Mouse (Mus musculus): ENCODE data around the gene Wdpcp.
A peak's percentile ranks its signal among the peaks of the same experiment; 100 is the strongest.

The Wdpcp gene

DNA sequence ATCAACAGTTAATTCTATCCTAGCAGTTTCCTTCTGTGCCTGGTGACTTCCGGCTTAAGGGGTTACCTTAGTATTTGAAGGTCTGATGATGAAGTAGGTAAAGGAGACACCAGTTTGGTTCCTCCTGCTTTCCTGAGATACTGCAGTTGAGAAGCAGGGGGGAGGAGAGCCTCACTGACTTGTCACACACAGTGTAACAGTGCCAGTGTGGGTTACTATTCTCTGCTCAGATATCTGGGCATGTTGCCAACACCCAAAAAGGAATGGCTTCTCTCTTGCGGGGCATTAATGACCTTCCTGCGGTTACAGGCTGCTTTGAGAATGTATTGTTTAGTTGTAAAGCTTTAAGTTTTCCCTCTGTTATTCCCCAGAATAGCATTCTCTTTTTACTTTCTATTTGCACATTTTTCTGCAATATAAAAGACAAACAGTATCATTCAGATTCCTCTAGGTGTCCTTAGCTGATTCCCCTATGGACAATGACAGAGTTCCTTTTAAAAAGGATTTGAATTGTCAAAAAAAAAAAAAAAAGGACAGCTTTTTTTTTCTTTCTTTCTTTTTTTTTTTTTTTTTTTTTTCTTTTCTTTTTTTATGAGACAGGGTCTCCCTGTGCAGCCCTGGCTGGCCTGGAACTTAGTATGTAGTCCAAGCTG is 2.5 kb upstream of the Wdpcp start:
- peak; percentile 49 for DNase-seq

DNA sequence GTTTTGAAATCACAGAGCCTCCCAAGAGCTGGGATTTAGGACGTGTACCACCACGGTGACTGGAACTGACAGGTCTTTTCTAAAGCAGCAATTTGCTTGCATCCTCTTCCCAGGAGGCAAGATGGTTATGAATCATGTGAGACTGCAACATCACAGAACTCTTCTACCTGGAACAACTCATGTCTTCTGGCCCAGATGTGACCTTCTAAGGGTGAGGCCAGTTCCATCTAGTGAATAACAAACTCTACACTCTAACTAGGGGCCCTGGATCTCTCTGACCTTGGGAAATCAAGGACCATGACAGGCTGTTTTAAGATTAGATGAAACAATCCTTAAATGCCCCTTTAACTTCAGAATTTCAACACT is 1.9 kb upstream of the Wdpcp start:
- DNase-seq, result no peak

DNA sequence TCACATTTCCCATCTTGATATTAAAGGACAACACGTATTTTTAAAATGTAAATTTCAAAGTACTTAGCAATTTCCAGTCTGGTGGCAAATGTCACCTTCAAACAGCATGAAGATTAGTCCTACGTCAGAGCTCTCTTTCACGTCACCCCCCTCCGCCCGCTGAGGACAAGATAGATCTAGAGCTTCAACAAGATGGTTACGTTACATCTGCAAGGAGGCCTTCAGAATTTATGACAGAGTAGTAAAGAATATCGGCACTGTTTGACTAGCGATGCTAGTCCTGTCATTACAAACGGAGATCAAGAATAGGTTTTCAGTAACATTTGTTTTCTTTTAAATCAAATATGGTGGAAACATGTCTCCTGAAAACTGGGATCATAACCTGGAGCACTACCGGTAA is 1.1 kb upstream of the Wdpcp start:
- peak; percentile 45 for DNase-seq

DNA sequence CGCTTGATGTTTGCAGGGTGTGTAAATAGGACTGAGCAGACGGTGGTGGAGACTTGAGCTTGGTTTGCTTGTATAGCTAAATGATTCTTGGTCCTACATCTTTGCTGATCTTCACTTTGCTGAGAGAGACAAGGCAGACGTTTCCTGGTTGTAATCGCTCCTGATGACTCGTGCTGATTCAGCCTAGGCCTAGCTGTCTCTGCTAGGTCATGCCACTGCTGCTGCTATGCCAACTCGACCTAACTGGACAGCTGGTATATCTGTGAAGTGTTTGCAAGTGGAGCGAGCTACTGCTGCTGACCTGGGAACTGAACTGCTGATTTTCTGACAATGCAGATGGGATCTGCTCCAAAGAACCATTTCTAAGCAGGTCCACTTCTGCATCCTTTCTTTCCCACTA is 9.4 kb downstream of the Wdpcp start:
- DNase-seq, result no peak

- DNase-seq, result no peak
Measured at GRCm38 (mm10) chr11:21583286-21583685, 11.3 kb downstream of the Wdpcp start.

- DNase-seq, result no peak
Measured at GRCm38 (mm10) chr11:21602497-21602896, 30.5 kb downstream of the Wdpcp start.

DNA sequence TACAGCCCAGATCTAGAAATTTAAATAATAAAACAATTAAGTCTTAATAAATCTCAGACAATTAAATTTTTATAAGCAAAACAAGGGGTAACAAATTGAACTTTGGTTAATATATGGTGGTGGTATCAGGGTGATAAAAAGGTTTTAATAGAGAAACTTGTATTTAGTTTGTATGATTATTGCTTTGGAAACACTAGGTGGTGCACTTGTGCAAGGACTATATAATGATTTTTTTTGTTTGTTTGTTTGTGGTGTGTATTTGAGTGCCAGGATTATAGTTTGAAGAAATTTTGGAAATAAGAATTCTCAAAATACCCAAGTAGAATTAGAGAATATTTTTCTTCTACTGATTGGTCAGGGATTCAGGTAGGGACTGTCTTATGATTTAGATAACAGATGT is 43.9 kb downstream of the Wdpcp start:
- DNase-seq, result no peak

DNA sequence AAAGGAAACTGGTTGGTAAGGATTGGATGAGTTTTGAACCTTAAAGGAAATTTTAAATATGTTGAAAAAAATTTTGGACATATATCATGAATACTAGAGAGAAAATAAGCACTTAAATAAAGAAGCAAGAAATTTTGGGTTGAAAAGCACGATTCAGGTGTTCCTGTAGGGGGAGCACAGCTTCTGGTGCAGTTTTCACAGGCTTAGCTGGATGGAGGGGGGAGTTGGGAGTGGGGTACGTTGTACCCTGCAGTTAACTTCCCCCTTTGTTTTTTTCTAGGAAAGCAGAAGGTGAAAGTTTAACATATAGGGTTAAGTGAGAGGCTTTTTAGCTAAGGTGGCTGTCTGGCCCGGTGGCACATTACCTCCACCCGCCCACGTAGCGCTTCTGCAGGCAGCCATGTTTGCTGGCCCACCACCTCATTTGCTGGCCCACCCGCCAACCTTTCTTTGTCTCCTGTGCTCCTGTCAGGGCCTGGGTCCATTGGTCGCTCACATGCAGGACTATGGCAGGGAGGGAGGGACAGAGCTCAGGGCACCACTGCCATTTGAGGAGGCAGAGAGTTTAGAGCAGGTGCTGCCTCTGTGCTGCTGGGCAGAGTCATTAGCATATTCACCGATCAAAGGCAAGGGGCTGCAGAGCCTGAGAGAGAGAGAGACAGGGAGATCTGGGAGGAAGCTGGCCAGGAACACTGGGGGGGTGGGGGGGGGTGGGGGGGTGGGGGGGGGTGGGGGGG is 62.3 kb downstream of the Wdpcp start:
- no peak for DNase-seq

DNA sequence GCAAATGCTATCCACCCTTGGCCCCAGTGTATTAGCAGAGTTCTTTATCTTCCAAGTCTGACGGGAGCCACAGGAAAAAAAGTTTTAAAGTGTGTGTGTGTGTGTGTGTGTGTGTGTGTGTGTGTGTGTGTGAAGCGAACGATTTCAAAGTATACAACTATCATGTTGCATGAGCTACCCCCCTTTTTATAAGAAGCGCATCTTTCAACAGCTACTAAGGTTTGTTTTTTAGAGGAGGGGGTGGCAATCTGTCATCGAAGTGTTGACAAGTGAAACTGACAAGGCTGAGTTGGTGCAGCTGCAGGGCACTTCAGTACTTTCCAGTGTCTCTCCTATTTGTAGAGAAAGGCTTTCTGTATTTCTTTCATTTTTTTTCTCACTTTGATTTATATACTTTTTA is 66.3 kb downstream of the Wdpcp start:
- DNase-seq, result no peak

- DNase-seq, result peak; percentile 38
Measured at GRCm38 (mm10) chr11:21639534-21639933, 67.5 kb downstream of the Wdpcp start.

DNA sequence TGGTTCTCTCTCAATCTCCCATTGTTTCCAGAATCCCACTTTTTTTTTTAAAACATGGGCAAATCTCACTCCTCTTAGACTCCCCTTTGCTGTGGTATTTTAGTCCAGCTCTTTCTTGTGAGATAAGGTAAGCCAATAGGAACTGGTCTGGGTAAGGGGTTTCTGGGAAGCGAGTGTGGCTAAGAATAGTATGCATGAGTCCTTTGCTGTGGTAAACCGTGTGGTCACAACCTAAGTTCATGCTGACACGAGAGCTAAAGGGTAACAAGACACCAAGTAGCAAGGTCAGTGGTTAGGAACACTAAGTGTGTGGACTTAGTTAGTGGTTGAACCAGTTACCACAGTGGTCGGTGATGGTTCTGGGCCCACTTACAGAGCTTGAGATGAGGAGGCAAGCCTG is 72.2 kb downstream of the Wdpcp start:
- no peak for DNase-seq

- DNase-seq, result no peak
Measured at GRCm38 (mm10) chr11:21646136-21646535, 74.1 kb downstream of the Wdpcp start.

GRCm38 (mm10) chr11:21658985-21659384 is 87.0 kb downstream of the Wdpcp start:
- DNase-seq, result peak; percentile 55

- DNase-seq, result no peak
Measured at GRCm38 (mm10) chr11:21677034-21677433, 105.0 kb downstream of the Wdpcp start.

- DNase-seq, result no peak
Measured at GRCm38 (mm10) chr11:21688441-21688840, 116.4 kb downstream of the Wdpcp start.

- DNase-seq, result no peak
Measured at GRCm38 (mm10) chr11:21690730-21691129, 118.7 kb downstream of the Wdpcp start.

- DNase-seq, result no peak
Measured at GRCm38 (mm10) chr11:21694087-21694486, 122.1 kb downstream of the Wdpcp start.

DNA sequence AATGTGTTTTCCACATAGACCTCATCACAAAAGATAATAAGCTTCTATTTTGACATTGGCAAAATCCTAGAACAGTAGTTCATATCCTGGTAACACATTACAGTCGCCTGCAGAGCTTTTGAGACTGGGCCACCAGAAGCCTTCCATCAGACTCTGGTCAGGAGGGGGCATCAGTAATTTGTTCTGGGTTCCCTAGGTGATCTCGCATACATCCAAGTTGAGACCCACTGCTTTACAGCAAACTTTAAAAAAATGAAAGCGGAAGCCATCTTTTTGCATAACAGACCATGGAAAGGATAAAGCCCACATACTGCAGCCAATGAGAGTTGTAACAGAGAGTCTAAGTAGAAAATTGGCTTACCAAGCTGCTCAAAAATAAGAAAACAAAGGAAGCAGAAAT is 125.6 kb downstream of the Wdpcp start:
- DNase-seq, result no peak

- DNase-seq, result no peak
Measured at GRCm38 (mm10) chr11:21713508-21713907, 141.5 kb downstream of the Wdpcp start.

DNA sequence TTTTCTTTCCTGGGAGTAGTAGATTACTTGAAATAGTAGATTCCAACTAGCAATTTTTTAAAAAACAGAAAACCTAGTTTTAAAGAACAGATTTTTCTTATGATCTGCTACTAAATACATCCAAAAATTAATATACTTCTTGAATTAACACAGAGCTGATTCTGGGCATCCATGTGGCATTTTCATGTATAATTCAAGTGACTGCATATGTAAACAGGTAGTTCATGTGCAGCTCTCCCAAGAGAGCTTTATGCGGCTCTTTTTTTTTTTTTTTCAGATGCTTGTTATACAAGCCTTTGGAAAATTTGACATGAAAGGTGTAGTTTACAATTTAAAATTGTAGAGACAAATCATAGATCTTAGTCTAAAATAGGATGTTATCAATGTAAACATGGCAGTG is 142.0 kb downstream of the Wdpcp start:
- no peak for DNase-seq

DNA sequence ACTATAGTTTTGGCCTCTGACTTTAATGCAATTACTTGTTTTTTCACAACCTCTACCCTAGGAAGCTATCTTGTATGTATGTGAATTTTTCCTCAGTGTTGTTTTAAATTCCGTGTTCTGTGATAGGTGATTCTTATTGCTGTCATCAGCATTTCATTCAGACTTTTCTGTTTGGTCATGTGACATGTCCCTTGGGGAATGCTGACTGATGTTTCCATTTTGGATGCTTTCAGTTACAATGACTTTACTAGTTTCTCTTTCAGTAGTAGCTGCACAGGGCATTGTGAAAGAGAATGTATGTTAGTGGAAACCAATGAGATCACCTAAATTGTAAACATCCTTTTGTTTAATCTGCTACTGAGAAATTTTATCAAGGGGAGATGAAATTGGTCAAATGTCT is 154.3 kb downstream of the Wdpcp start:
- DNase-seq, result no peak

DNA sequence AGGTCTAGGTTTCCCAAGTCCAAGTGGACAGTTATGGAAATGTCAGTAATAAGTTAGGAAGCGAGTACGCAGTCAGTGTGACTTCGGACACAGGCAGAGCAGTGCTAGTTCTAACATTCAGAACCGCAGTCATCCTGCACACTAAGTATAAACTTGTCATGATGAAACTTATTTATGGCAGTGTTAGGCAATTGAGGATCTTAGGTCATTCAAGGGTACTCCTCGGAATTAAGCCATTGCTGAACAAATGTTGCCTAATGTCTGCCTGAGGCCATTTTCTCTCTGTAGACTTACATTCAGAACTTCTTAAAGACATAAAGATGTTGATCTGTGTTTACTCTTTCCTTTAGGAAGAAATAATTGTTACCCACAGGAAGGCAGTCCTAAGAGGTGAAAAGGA is 157.0 kb downstream of the Wdpcp start:
- DNase-seq, result no peak

- DNase-seq, result peak; percentile 18
Measured at GRCm38 (mm10) chr11:21729961-21730360, 157.9 kb downstream of the Wdpcp start.

GRCm38 (mm10) chr11:21735272-21735671 is 163.2 kb downstream of the Wdpcp start:
- DNase-seq, result no peak

DNA sequence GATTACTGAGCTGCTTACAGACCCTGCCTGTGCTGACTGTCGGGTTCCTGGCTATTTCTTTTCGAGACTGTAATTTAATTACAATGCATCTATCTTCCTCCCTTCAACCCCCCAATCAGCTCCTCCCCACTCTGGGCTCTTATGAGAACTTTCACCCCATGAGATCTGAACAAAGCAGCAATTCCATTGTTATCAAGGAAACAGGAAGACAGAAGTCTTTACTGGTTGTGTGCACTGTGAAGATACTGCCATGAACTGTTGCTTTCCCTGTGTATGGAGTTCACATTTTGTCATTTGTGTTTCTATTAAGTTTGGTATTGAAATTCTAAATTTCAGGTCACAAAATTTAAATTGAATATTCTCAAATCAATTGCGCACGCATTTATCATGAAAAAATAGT is 177.5 kb downstream of the Wdpcp start:
- DNase-seq, result no peak

Data from kidney, postnatal 10 days (tissue).